In genomic region chr4:40018208-40018607, GRCm38 (mm10) we compare ENCODE assay signal across 19 mouse cellular contexts.
DNase-seq lines count a peak whose midpoint lies in the region; ATAC-seq and TF ChIP-seq lines count a peak whose summit lies in the region.
"Had no signal": no experiment of that assay in that cellular context is flagged by ENCODE, and none has a peak within 500 bp of the region (broad histone marks: within the 10 kb centered on the region; RNA-seq: fewer than 3 reads in every experiment).

No protein-coding gene starts in this region.

- no peaks in the 10 kb centered on the region for H3K9me3 ChIP-seq in heart, embryonic 12.5 days (replicated peaks)
- H3K9me3 ChIP-seq in limb, embryonic 14.5 days (ENCODE audit: control insufficient read depth, low read length), result no peaks in the 10 kb centered on the region
- no peaks in the 10 kb centered on the region for H3K9me3 ChIP-seq in limb, embryonic 10.5 days (replicated peaks)
- H3K9me3 ChIP-seq: hindbrain, embryonic 13.5 days had no signal

- ATAC-seq in heart, embryonic 12.5 days (ENCODE audit: insufficient number of reproducible peaks, low FRiP score), result no peak
- ATAC-seq in limb, embryonic 14.5 days (ENCODE audit: low FRiP score, low read depth), result no peak
- ATAC-seq in erythroid progenitor cell, adult 5-6 weeks (replicated peaks; ENCODE audit: low FRiP score, poor library complexity, severe bottlenecking), result no peak

- H3K4me2 ChIP-seq in heart, embryonic 12.5 days, result no peak overlapping the region
- no peak overlapping the region for H3K4me2 ChIP-seq in limb, embryonic 14.5 days (replicated peaks; ENCODE audit: low read depth, low read length, severe bottlenecking)
- H3K4me2 ChIP-seq: embryonic facial prominence, embryonic 13.5 days; heart, embryonic 11.5 days; hindbrain, embryonic 13.5 days; liver, embryonic 11.5 days had no signal

- peak; percentile 32 to 47 for DNase-seq in cerebellum, postnatal 14 days
- DNase-seq in cerebellum, adult 8-10 months, result no peak
- peak; percentile 72 for DNase-seq in heart, adult 11 months
- DNase-seq in limb, embryonic 14.5 days (ENCODE audit: low spot score), result peak; percentile 5
- no peak for DNase-seq in limb, embryonic 10.5 days (ENCODE audit: low spot score)
- peak; percentile 8 for DNase-seq in MEL-GATA-1-ER (ENCODE audit: extremely low read depth, low read depth)
- DNase-seq: B cell, adult 2 months; cerebellum, adult 9-10 months; heart, postnatal 14 days; lung, adult 18-20 months; lung, postnatal 36 days; retina, postnatal 1 day; thymus, postnatal 36 days had no signal

- no peaks in the 10 kb centered on the region for H3K27me3 ChIP-seq in heart, embryonic 12.5 days (replicated peaks)
- no peaks in the 10 kb centered on the region for H3K27me3 ChIP-seq in limb, embryonic 14.5 days (ENCODE audit: control insufficient read depth, insufficient read depth, low read length)
- no peaks in the 10 kb centered on the region for H3K27me3 ChIP-seq in limb, embryonic 10.5 days (ENCODE audit: low read depth, poor library complexity, severe bottlenecking)
- H3K27me3 ChIP-seq: embryonic facial prominence, embryonic 13.5 days; hindbrain, embryonic 13.5 days had no signal

- H3K9ac ChIP-seq in heart, embryonic 12.5 days, result no peak overlapping the region
- no peak overlapping the region for H3K9ac ChIP-seq in limb, embryonic 14.5 days (ENCODE audit: low read depth, low read length, severe bottlenecking)
- H3K9ac ChIP-seq: embryonic facial prominence, embryonic 13.5 days; hindbrain, embryonic 13.5 days had no signal

- H3K4me1 ChIP-seq in heart, embryonic 12.5 days (replicated peaks), result 0 out of 2 replicates have a peak, but pooled peaks cover 3% of the 10 kb centered on the region
- H3K4me1 ChIP-seq in limb, embryonic 14.5 days (ENCODE audit: control insufficient read depth, insufficient read depth, low read length), result no peaks in the 10 kb centered on the region
- H3K4me1 ChIP-seq in limb, embryonic 10.5 days, result no peaks in the 10 kb centered on the region
- H3K4me1 ChIP-seq: embryonic facial prominence, embryonic 13.5 days; hindbrain, embryonic 13.5 days had no signal

- H3K36me3 ChIP-seq in heart, embryonic 12.5 days, result no peaks in the 10 kb centered on the region
- H3K36me3 ChIP-seq in limb, embryonic 14.5 days (ENCODE audit: control insufficient read depth, insufficient read depth, low read length), result no peaks in the 10 kb centered on the region
- H3K36me3 ChIP-seq in limb, embryonic 10.5 days, result no peaks in the 10 kb centered on the region
- H3K36me3 ChIP-seq: embryonic facial prominence, embryonic 13.5 days; hindbrain, embryonic 13.5 days had no signal

- 63% methylated on average over 4 of the region's 4 CpGs for WGBS in heart, embryonic 12.5 days
- 78% methylated on average over 4 of the region's 4 CpGs for WGBS in limb, embryonic 14.5 days
- WGBS in limb, embryonic 10.5 days, result 95% methylated on average over 4 of the region's 4 CpGs

- H3K27ac ChIP-seq in heart, embryonic 12.5 days (ENCODE audit: poor library complexity, severe bottlenecking), result no peak overlapping the region
- no peak overlapping the region for H3K27ac ChIP-seq in limb, embryonic 14.5 days (replicated peaks; ENCODE audit: low read depth, low read length)
- no peak overlapping the region for H3K27ac ChIP-seq in limb, embryonic 10.5 days
- H3K27ac ChIP-seq: embryonic facial prominence, embryonic 13.5 days; hindbrain, embryonic 13.5 days had no signal

- H3K4me3 ChIP-seq in heart, embryonic 12.5 days, result no peak overlapping the region
- H3K4me3 ChIP-seq in limb, embryonic 14.5 days (replicated peaks; ENCODE audit: low read length), result no peak overlapping the region
- H3K4me3 ChIP-seq in limb, embryonic 10.5 days, result no peak overlapping the region
- H3K4me3 ChIP-seq: embryonic facial prominence, embryonic 13.5 days; hindbrain, embryonic 13.5 days had no signal

- TF ChIP-seq POLR2A in limb, embryonic 14.5 days (IDR thresholded peaks at IDR 0.05; ENCODE audit: borderline replicate concordance, extremely low read depth, insufficient read depth, insufficient read length), result no peak

Comparison
In these comparisons a context has a peak if more than half of its experiments do, and no peak if none do; other contexts are left out.
1. DNase-seq: peak in cerebellum, postnatal 14 days (2 of 2), heart, adult 11 months (single experiment), limb, embryonic 14.5 days (single experiment) and MEL-GATA-1-ER (single experiment); none in cerebellum, adult 8-10 months (single experiment) and limb, embryonic 10.5 days (single experiment).